ENCODE assay signal across 22 mouse cellular contexts in the genomic region with DNA sequence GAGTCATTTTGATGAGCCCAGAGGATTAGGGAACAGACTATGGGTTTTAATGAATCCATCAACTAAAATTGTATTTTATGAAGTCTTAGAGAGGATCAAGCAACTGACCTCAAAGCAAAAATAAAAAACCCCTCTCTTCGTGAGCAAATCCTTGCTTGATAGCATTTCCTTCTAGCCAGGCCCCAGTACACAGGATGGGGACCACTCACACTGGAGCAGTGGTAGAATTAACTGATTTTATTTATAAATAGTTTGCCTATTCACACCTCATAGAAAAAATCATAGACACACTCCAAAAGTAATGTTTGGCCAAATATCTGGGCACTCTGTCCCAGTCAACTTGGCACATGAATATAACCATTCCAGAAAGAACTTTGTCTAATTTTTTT.
A peak's percentile ranks its signal among the peaks of the same experiment; 100 is the strongest.
DNase-seq lines count a peak whose midpoint lies in the region; ATAC-seq lines count a peak whose summit lies in the region.
"Had no signal": no experiment of that assay in that cellular context is flagged by ENCODE, and none has a peak within 500 bp of the region (broad histone marks: within the 10 kb centered on the region; RNA-seq: fewer than 3 reads in every experiment).

No protein-coding gene starts in this region.

- H3K4me1 ChIP-seq in heart, embryonic 10.5 days, result no peaks in the 10 kb centered on the region; the same call in 1 of the 2 replicates
- no peaks in the 10 kb centered on the region for H3K4me1 ChIP-seq in embryonic facial prominence, embryonic 11.5 days (ENCODE audit: control insufficient read depth, insufficient read depth, low read length)
- peaks cover 21% of the 10 kb centered on the region for H3K4me1 ChIP-seq in forebrain, embryonic 12.5 days
- H3K4me1 ChIP-seq in limb, embryonic 12.5 days (replicated peaks), result peaks cover 19% of the 10 kb centered on the region

- DNase-seq in heart, embryonic 10.5 days (ENCODE audit: low spot score), result no peak
- no peak for DNase-seq in heart, postnatal 36 days
- no peak for DNase-seq in embryonic facial prominence, embryonic 11.5 days (ENCODE audit: low spot score)
- DNase-seq in cerebellum, adult 9-10 months, result no peak
- DNase-seq in kidney, adult 8-10 months, result no peak
- DNase-seq: adrenal gland, postnatal 10 days; cerebellum, postnatal 14 days; gastrocnemius, postnatal 25 days; heart, adult 2 months; kidney, adult 9 months; kidney, postnatal 25 days; left cerebral cortex, postnatal 4 days had no signal

- 84% methylated on average over 1 of the region's 1 CpGs for WGBS in heart, embryonic 10.5 days
- WGBS in embryonic facial prominence, embryonic 11.5 days, result 36% methylated on average over 1 of the region's 1 CpGs
- 6% methylated on average over 1 of the region's 1 CpGs for WGBS in forebrain, embryonic 12.5 days
- 14% methylated on average over 1 of the region's 1 CpGs for WGBS in limb, embryonic 12.5 days

- H3K4me2 ChIP-seq in embryonic facial prominence, embryonic 11.5 days (ENCODE audit: low read depth, low read length), result no peak overlapping the region
- H3K4me2 ChIP-seq in forebrain, embryonic 12.5 days, result no peak overlapping the region
- H3K4me2 ChIP-seq in limb, embryonic 12.5 days, result peak overlapping the region; percentile 23
- H3K4me2 ChIP-seq: hindbrain, embryonic 12.5 days; midbrain, embryonic 15.5 days had no signal

- peak overlapping the region; percentile 22; the same call in 1 of the 2 replicates for H3K27ac ChIP-seq in heart, embryonic 10.5 days
- 0 out of 2 replicates have a peak overlapping the region, but pooled peaks have one; percentile 36 for H3K27ac ChIP-seq in embryonic facial prominence, embryonic 11.5 days (replicated peaks; ENCODE audit: low read depth, low read length)
- H3K27ac ChIP-seq in forebrain, embryonic 12.5 days, result no peak overlapping the region
- peak overlapping the region; percentile 81 for H3K27ac ChIP-seq in limb, embryonic 12.5 days
- H3K27ac ChIP-seq: heart, adult 2 months; liver, embryonic 14.5 days; midbrain, embryonic 15.5 days; stomach, postnatal 0 days had no signal

- no peaks in the 10 kb centered on the region for H3K36me3 ChIP-seq in heart, embryonic 10.5 days
- no peaks in the 10 kb centered on the region for H3K36me3 ChIP-seq in embryonic facial prominence, embryonic 11.5 days (replicated peaks; ENCODE audit: control insufficient read depth, insufficient read depth, low read depth, low read length)
- no peaks in the 10 kb centered on the region for H3K36me3 ChIP-seq in forebrain, embryonic 12.5 days (replicated peaks)
- no peaks in the 10 kb centered on the region for H3K36me3 ChIP-seq in limb, embryonic 12.5 days
- H3K36me3 ChIP-seq: hindbrain, embryonic 12.5 days; midbrain, embryonic 15.5 days had no signal

- intact Hi-C loops in heart, postnatal 36 days (cut with DNase I), result no loop called here

- H3K27me3 ChIP-seq in heart, embryonic 10.5 days (ENCODE audit: insufficient read depth, poor library complexity, severe bottlenecking), result no peaks in the 10 kb centered on the region
- H3K27me3 ChIP-seq in embryonic facial prominence, embryonic 11.5 days (ENCODE audit: control insufficient read depth, insufficient read depth, low read length), result no peaks in the 10 kb centered on the region
- H3K27me3 ChIP-seq in forebrain, embryonic 12.5 days, result no peaks in the 10 kb centered on the region
- no peaks in the 10 kb centered on the region for H3K27me3 ChIP-seq in limb, embryonic 12.5 days
- H3K27me3 ChIP-seq: hindbrain, embryonic 12.5 days; midbrain, embryonic 15.5 days; Patski had no signal

- no peak overlapping the region for H3K4me3 ChIP-seq in heart, embryonic 10.5 days
- no peak overlapping the region for H3K4me3 ChIP-seq in embryonic facial prominence, embryonic 11.5 days (ENCODE audit: low read depth, low read length)
- H3K4me3 ChIP-seq in forebrain, embryonic 12.5 days (replicated peaks), result no peak overlapping the region
- no peak overlapping the region for H3K4me3 ChIP-seq in limb, embryonic 12.5 days (replicated peaks)
- H3K4me3 ChIP-seq: heart, adult 2 months; hindbrain, embryonic 12.5 days; midbrain, embryonic 15.5 days; myocyte had no signal

- no peak for ATAC-seq in embryonic facial prominence, embryonic 11.5 days (replicated peaks; ENCODE audit: insufficient number of reproducible peaks, low FRiP score, low TSS enrichment, low read depth)
- ATAC-seq in forebrain, embryonic 12.5 days (ENCODE audit: low FRiP score), result 0 out of 2 replicates have a peak, but pooled peaks have one; percentile 12
- no peak for ATAC-seq in limb, embryonic 12.5 days (ENCODE audit: insufficient number of reproducible peaks, insufficient read depth, low FRiP score, low TSS enrichment, low read depth)
- ATAC-seq: activated CD4-positive, CD25-positive, alpha-beta regulatory T cell, adult 4 months; CD4-positive, CD25-positive, alpha-beta regulatory T cell, adult 4 months; Patski had no signal

- no peaks in the 10 kb centered on the region for H3K9me3 ChIP-seq in heart, embryonic 10.5 days
- H3K9me3 ChIP-seq in embryonic facial prominence, embryonic 11.5 days (replicated peaks; ENCODE audit: control insufficient read depth, low read length), result no peaks in the 10 kb centered on the region
- H3K9me3 ChIP-seq in forebrain, embryonic 12.5 days, result no peaks in the 10 kb centered on the region
- no peaks in the 10 kb centered on the region for H3K9me3 ChIP-seq in limb, embryonic 12.5 days
- H3K9me3 ChIP-seq: hindbrain, embryonic 12.5 days; midbrain, embryonic 15.5 days had no signal

- H3K9ac ChIP-seq in embryonic facial prominence, embryonic 11.5 days (replicated peaks; ENCODE audit: low read length), result no peak overlapping the region
- no peak overlapping the region for H3K9ac ChIP-seq in forebrain, embryonic 12.5 days
- no peak overlapping the region for H3K9ac ChIP-seq in limb, embryonic 12.5 days (replicated peaks)
- H3K9ac ChIP-seq: hindbrain, embryonic 12.5 days; liver, embryonic 14.5 days; midbrain, embryonic 15.5 days had no signal
